Mouse (Mus musculus) myocyte (in vitro differentiated cells): ENCODE measurements around the gene Dcp1a. TPM values are rescaled to one million over a fixed set of nuclear protein-coding genes. Genes with fewer than 3 reads are reported as not detected.
A peak's percentile ranks its signal among the peaks of the same experiment; 100 is the strongest.

ENCODE experiments used
- H3K27me3 ChIP-seq: one replicate; pipeline ENCODE4 v1.6.1; 2011; ENCODE audit not compliant: control insufficient read depth, insufficient read depth, insufficient read length
- H3K36me3 ChIP-seq: one replicate; pipeline ENCODE4 v1.6.1; 2011; ENCODE audit not compliant: control insufficient read depth, insufficient read depth
- H3K4me2 ChIP-seq: one replicate; pipeline ENCODE4 v1.6.1; 2011; ENCODE audit warnings: low read depth, control low read depth
- H3K4me3 ChIP-seq: one replicate; pipeline ENCODE4 v1.5.1; 2011; ENCODE audit warnings: mild to moderate bottlenecking, control low read depth, moderate library complexity
- H3K79me2 ChIP-seq: one replicate; pipeline ENCODE4 v1.6.1; 2011; ENCODE audit not compliant: control insufficient read depth, insufficient read depth
- H3ac ChIP-seq: one replicate; pipeline ENCODE4 v1.6.1; 2011; ENCODE audit not compliant: control insufficient read depth, insufficient read length
- CEBPB ChIP-seq: IDR thresholded peaks from 2 replicates; pipeline ENCODE4 v1.6.1; 2011; ENCODE audit warnings: mild to moderate bottlenecking, moderate library complexity; ENCODE audit not compliant: poor library complexity, insufficient read depth, severe bottlenecking
- E2F4 ChIP-seq: IDR thresholded peaks from one replicate; pipeline ENCODE4 v1.6.1; 2011; ENCODE audit warnings: mild to moderate bottlenecking, control low read depth, moderate library complexity; ENCODE audit not compliant: insufficient read depth
- MAX ChIP-seq: IDR thresholded peaks from one replicate; pipeline ENCODE4 v1.6.1; 2011; ENCODE audit warnings: low read depth, mild to moderate bottlenecking, control low read depth
- MYOD1 ChIP-seq, 3 experiments: IDR thresholded peaks; one replicate each; pipeline ENCODE4 v1.6.1; 2011; ENCODE audit warnings: control low read depth in 2 of 3, low read depth in 2 of 3, mild to moderate bottlenecking in 2 of 3, moderate library complexity in 1 of 3; ENCODE audit not compliant: insufficient read length in 2 of 3, control insufficient read depth in 1 of 3
- MYOG ChIP-seq, 3 experiments: IDR thresholded peaks; one replicate each; pipeline ENCODE4 v1.6.1; 2011; ENCODE audit warnings: control low read depth in 2 of 3, low read depth in 2 of 3, mild to moderate bottlenecking in 2 of 3; ENCODE audit not compliant: insufficient read length in 2 of 3, control insufficient read depth in 1 of 3, insufficient read depth in 1 of 3
- POLR2A ChIP-seq: IDR thresholded peaks from one replicate; pipeline ENCODE4 v1.6.1; 2011; ENCODE audit warnings: low read depth, mild to moderate bottlenecking, control low read depth, moderate library complexity; ENCODE audit not compliant: insufficient read length
- POLR2AphosphoS2 ChIP-seq: IDR thresholded peaks from one replicate; pipeline ENCODE4 v1.6.1; 2011; ENCODE audit warnings: low read depth, control low read depth; ENCODE audit not compliant: insufficient read length
- REST ChIP-seq: IDR thresholded peaks from one replicate; pipeline ENCODE4 v1.6.1; 2011; ENCODE audit warnings: mild to moderate bottlenecking, control low read depth, moderate library complexity; ENCODE audit not compliant: insufficient read depth, insufficient read length
- SRF ChIP-seq: IDR thresholded peaks from one replicate; pipeline ENCODE4 v1.6.1; 2011; ENCODE audit warnings: low read depth; ENCODE audit not compliant: control insufficient read depth, insufficient read length
- TCF12 ChIP-seq: IDR thresholded peaks from one replicate; pipeline ENCODE4 v1.6.1; 2011; ENCODE audit warnings: mild to moderate bottlenecking, control low read depth; ENCODE audit not compliant: poor library complexity, insufficient read depth, severe bottlenecking
- TCF3 ChIP-seq: IDR thresholded peaks from one replicate; pipeline ENCODE4 v1.6.1; 2011; ENCODE audit warnings: low read depth, control low read depth; ENCODE audit not compliant: insufficient read length
- USF1 ChIP-seq: IDR thresholded peaks from one replicate; pipeline ENCODE4 v1.6.1; 2011; ENCODE audit warnings: low read depth, mild to moderate bottlenecking, control low read depth, moderate library complexity
- polyA plus RNA-seq: library from polyadenylated mRNA; unstranded; fragments of >200 nt; fragmentation: generic; extraction: Trizol; gene quantifications from one replicate; pipeline ENCODE4 v1.2.1, GENCODE M21; 2012; ENCODE audit warnings: missing spikeins

The Dcp1a gene
- polyA plus RNA-seq, 1 experiment, result 7.2 TPM

- no peaks in the 10 kb centered on the region for H3K27me3 ChIP-seq
- H3K4me3 ChIP-seq, result peak overlapping the region; percentile 81
- H3K36me3 ChIP-seq, result no peaks in the 10 kb centered on the region
- TF ChIP-seq SRF (no peak), MAX (no peak), TCF12 (no peak), CEBPB (no peak), USF1 (no peak), MYOD1 (IDR thresholded peaks at IDR 0.05; ENCODE audit: control insufficient read depth in 1 of 3, insufficient read length in 2 of 3, low read depth in 2 of 3) (no peak), TCF3 (no peak), E2F4 (no peak), POLR2AphosphoS2 (no peak), REST (no peak), POLR2A (no peak), MYOG (IDR thresholded peaks at IDR 0.05; ENCODE audit: control insufficient read depth in 1 of 3, insufficient read depth in 1 of 3, insufficient read length in 2 of 3, low read depth in 2 of 3) (no peak)
- H3K79me2 ChIP-seq, result peaks cover 62% of the 10 kb centered on the region
- H3K4me2 ChIP-seq, result peak overlapping the region; percentile 64
- no peak overlapping the region for H3ac ChIP-seq
Observed at GRCm38 (mm10) chr14:30550232-30551070, 71.1 kb downstream of the Dcp1a start.

- Histone ChIP-seq H3K4me3 (no peak overlapping the region), H3K36me3 (no peaks in the 10 kb centered on the region), H3K27me3 (no peaks in the 10 kb centered on the region), H3K79me2 (peaks cover 73% of the 10 kb centered on the region), H3K4me2 (peak overlapping the region; percentile 64), H3ac (no peak overlapping the region)
- TF ChIP-seq TCF3 (no peak), MAX (no peak), REST (no peak), MYOD1 (IDR thresholded peaks at IDR 0.05; ENCODE audit: control insufficient read depth in 1 of 3, insufficient read length in 2 of 3, low read depth in 2 of 3) (no peak), TCF12 (no peak), MYOG (IDR thresholded peaks at IDR 0.05; ENCODE audit: control insufficient read depth in 1 of 3, insufficient read depth in 1 of 3, insufficient read length in 2 of 3, low read depth in 2 of 3) (no peak), POLR2AphosphoS2 (no peak), SRF (no peak), USF1 (no peak)
Observed at GRCm38 (mm10) chr14:30551509-30551908, 72.2 kb downstream of the Dcp1a start.

- H3K36me3 ChIP-seq, result no peaks in the 10 kb centered on the region
- H3K27me3 ChIP-seq, result no peaks in the 10 kb centered on the region
- H3ac ChIP-seq, result no peak overlapping the region
- peaks cover 78% of the 10 kb centered on the region for H3K79me2 ChIP-seq
- no peak for TF ChIP-seq MAX
- TF ChIP-seq POLR2AphosphoS2, result no peak
- no peak for TF ChIP-seq REST
- no peak for TF ChIP-seq USF1
- TF ChIP-seq MYOG (IDR thresholded peaks at IDR 0.05; ENCODE audit: control insufficient read depth in 1 of 3, insufficient read depth in 1 of 3, insufficient read length in 2 of 3, low read depth in 2 of 3), result no peak
- no peak for TF ChIP-seq TCF12
- TF ChIP-seq POLR2A, result no peak
- TF ChIP-seq SRF, result no peak
- no peak for TF ChIP-seq CEBPB
- TF ChIP-seq TCF3, result no peak
- no peak overlapping the region for H3K4me3 ChIP-seq
- H3K4me2 ChIP-seq, result peak overlapping the region; percentile 64
Observed at GRCm38 (mm10) chr14:30551981-30552380, 72.6 kb downstream of the Dcp1a start.

GRCm38 (mm10) chr14:30553185-30553584 is 73.8 kb downstream of the Dcp1a start:
- Histone ChIP-seq H3K36me3 (no peaks in the 10 kb centered on the region), H3ac (no peak overlapping the region), H3K27me3 (no peaks in the 10 kb centered on the region), H3K4me3 (no peak overlapping the region), H3K4me2 (no peak overlapping the region), H3K79me2 (peaks cover 78% of the 10 kb centered on the region)
- TF ChIP-seq MYOD1 (IDR thresholded peaks at IDR 0.05; ENCODE audit: control insufficient read depth in 1 of 3, insufficient read length in 2 of 3, low read depth in 2 of 3), result no peak

GRCm38 (mm10) chr14:30556651-30557050 is 77.3 kb downstream of the Dcp1a start:
- Histone ChIP-seq H3K79me2 (peaks cover 54% of the 10 kb centered on the region), H3K36me3 (no peaks in the 10 kb centered on the region), H3ac (no peak overlapping the region), H3K4me3 (no peak overlapping the region), H3K4me2 (no peak overlapping the region), H3K27me3 (no peaks in the 10 kb centered on the region)
- TF ChIP-seq E2F4 (no peak), USF1 (no peak), POLR2AphosphoS2 (no peak), CEBPB (no peak), MYOG (IDR thresholded peaks at IDR 0.05; ENCODE audit: control insufficient read depth in 1 of 3, insufficient read depth in 1 of 3, insufficient read length in 2 of 3, low read depth in 2 of 3) (no peak), REST (no peak), MAX (no peak), TCF12 (no peak), MYOD1 (IDR thresholded peaks at IDR 0.05; ENCODE audit: control insufficient read depth in 1 of 3, insufficient read length in 2 of 3, low read depth in 2 of 3) (no peak), POLR2A (no peak), SRF (no peak), TCF3 (no peak)
